Mouse (Mus musculus): ENCODE measurements around the gene Olfr976. TPM values are rescaled to one million over a fixed set of nuclear protein-coding genes. Genes with fewer than 3 reads are reported as not detected.
"Not testable (repeated sequence)": the region's sequence is repeated elsewhere in the genome, so short reads cannot be mapped to it uniquely, and the experiment has no call there.

Gene Olfr976
- not detected in 2 replicates for polyA plus RNA-seq (2014; fragmentation: Nextera tagmentation; extraction: Ambion mirVana)

DNA sequence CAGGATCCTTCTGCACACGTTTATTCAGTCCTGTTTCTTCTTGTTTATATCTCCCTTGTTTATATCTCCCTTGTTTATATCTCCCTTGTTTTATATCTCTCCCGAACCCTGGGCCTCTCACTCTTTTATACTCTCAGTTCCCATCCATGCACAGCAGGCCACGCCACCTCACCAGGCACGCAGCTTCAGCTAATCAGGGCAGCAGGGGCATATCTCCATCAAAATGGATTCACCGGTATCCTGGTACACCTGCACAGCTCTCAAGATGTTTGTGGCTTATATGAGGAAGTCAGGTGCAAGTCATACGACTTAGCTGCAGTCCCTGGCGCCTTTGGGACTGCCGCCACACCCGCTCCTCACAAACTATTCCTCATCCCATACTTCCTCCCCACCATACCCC is at the start of gene Olfr976:
Gene Olfr976 (minus strand): TSS at position 101 of the 400 bp plus-strand sequence.
- DNase-seq (ENCODE audit: low spot score); H3K4me1 ChIP-seq (ENCODE audit: control insufficient read depth, insufficient read depth, low read length); H3K27ac ChIP-seq (replicated peaks; ENCODE audit: low read depth, low read length); H3K4me2 ChIP-seq (ENCODE audit: low read depth, severe bottlenecking); H3K4me3 ChIP-seq (ENCODE audit: low read depth, low read length); H3K36me3 ChIP-seq (ENCODE audit: control insufficient read depth, insufficient read depth, low read length); H3K27me3 ChIP-seq (ENCODE audit: control insufficient read depth, insufficient read depth, low read length); ATAC-seq (ENCODE audit: insufficient number of reproducible peaks, low FRiP score, low TSS enrichment, low read depth); H3K9ac ChIP-seq (ENCODE audit: low read length); H3K9me3 ChIP-seq (ENCODE audit: control insufficient read depth, low read length): not testable (repeated sequence)
- WGBS: 85% methylated on average over 6 of the region's 9 CpGs

DNA sequence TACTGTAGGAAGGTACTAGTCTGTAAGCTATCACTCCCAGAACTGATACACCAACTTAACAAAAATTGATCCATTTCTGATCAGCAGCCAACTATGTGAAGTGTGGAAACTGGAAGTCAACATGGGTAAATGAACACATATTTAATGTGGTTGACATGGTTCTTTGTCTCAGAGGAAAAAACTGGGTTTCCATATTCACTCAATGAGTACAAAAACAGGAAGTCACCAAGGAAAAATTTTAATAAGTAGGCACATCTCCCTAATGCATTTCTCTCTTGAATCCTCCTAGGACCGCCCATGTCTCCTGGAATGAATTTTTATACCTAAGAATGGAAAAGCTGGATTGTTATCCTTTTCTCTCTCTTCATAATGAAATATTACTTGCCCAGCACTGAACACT is 48.5 kb upstream of the Olfr976 start, which contains the start of gene Olfr980:
Gene Olfr980 (minus strand): TSS at position 101 of the 400 bp plus-strand sequence.
- no peaks in the 10 kb centered on the region for H3K27me3 ChIP-seq (ENCODE audit: control insufficient read depth, insufficient read depth, low read length)
- H3K9ac ChIP-seq (ENCODE audit: low read length): no peak within 1 kb of the TSS
- no peak within 1 kb of the TSS for H3K4me2 ChIP-seq (ENCODE audit: low read depth, severe bottlenecking)
- no peak within 1 kb of the TSS for H3K4me3 ChIP-seq (ENCODE audit: low read depth, low read length)
- 85% methylated on average over 1 of the region's 1 CpGs for WGBS
- H3K4me1 ChIP-seq (ENCODE audit: control insufficient read depth, insufficient read depth, low read length): no peaks in the 10 kb centered on the region
- DNase-seq (ENCODE audit: low spot score) (no peak), ATAC-seq (ENCODE audit: insufficient number of reproducible peaks, low FRiP score, low TSS enrichment, low read depth) (no peak)
- no peak within 1 kb of the TSS for H3K27ac ChIP-seq (replicated peaks; ENCODE audit: low read depth, low read length)
- no peaks in the 10 kb centered on the region for H3K36me3 ChIP-seq (ENCODE audit: control insufficient read depth, insufficient read depth, low read length)
- H3K9me3 ChIP-seq (ENCODE audit: control insufficient read depth, low read length): no peaks in the 10 kb centered on the region

GRCm38 (mm10) chr9:40003365-40003764 is 42.4 kb upstream of the Olfr976 start, which contains the start of gene Olfr979:
Gene Olfr979, minus strand, starts transcription at chr9:40003465.
- 97% methylated on average over 1 of the region's 1 CpGs for WGBS
- Histone ChIP-seq H3K27ac (replicated peaks; ENCODE audit: low read depth, low read length) (no peak within 1 kb of the TSS), H3K4me3 (ENCODE audit: low read depth, low read length) (no peak within 1 kb of the TSS), H3K36me3 (ENCODE audit: control insufficient read depth, insufficient read depth, low read length) (no peaks in the 10 kb centered on the region), H3K9ac (ENCODE audit: low read length) (no peak within 1 kb of the TSS), H3K4me2 (ENCODE audit: low read depth, severe bottlenecking) (no peak within 1 kb of the TSS), H3K4me1 (ENCODE audit: control insufficient read depth, insufficient read depth, low read length) (no peaks in the 10 kb centered on the region), H3K9me3 (ENCODE audit: control insufficient read depth, low read length) (no peaks in the 10 kb centered on the region), H3K27me3 (ENCODE audit: control insufficient read depth, insufficient read depth, low read length) (no peaks in the 10 kb centered on the region)
- DNase-seq (ENCODE audit: low spot score) (no peak), ATAC-seq (ENCODE audit: insufficient number of reproducible peaks, low FRiP score, low TSS enrichment, low read depth) (no peak)

- no peaks in the 10 kb centered on the region for H3K36me3 ChIP-seq (ENCODE audit: control insufficient read depth, insufficient read depth, low read length)
- 92% methylated on average over 2 of the region's 2 CpGs for WGBS
- H3K27ac ChIP-seq (replicated peaks; ENCODE audit: low read depth, low read length): no peak within 1 kb of the TSS
- DNase-seq (ENCODE audit: low spot score) (no peak), ATAC-seq (ENCODE audit: insufficient number of reproducible peaks, low FRiP score, low TSS enrichment, low read depth) (no peak)
- H3K4me2 ChIP-seq (ENCODE audit: low read depth, severe bottlenecking): no peak within 1 kb of the TSS
- H3K9me3 ChIP-seq (ENCODE audit: control insufficient read depth, low read length): no peaks in the 10 kb centered on the region
- H3K4me1 ChIP-seq (ENCODE audit: control insufficient read depth, insufficient read depth, low read length): no peaks in the 10 kb centered on the region
- H3K4me3 ChIP-seq (ENCODE audit: low read depth, low read length): no peak within 1 kb of the TSS
- H3K27me3 ChIP-seq (ENCODE audit: control insufficient read depth, insufficient read depth, low read length): no peaks in the 10 kb centered on the region
- no peak within 1 kb of the TSS for H3K9ac ChIP-seq (ENCODE audit: low read length)
Measured at GRCm38 (mm10) chr9:39991813-39992212, 30.9 kb upstream of the Olfr976 start, which contains the start of gene Olfr978. Gene Olfr978, plus strand, starts transcription at chr9:39992113.

DNA sequence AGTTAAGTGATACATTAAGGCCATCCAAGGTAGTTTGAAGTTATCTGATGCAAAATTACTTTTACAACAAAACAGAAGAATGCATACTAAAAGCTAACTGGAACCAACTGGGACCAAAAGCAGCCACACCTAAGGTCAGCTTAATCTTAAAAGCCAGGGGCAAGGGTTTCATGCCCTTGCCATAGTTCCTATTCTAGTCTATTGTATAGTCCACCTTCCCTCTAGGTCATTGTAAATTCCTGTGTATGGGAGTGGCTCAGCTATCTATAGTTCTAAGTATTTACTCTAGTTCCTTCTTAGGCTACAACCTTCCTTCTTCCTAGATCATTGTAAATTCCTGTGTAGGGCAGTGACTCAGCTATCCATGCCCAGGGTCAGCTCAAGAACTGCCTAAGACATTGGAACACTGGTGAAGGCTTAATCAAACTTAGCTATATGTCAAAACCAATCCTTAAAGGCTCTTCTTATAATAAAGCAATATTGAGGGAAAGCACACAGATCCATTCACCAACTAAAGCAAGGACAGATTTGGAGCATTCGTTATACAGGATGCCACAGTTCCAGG is 15.7 kb upstream of the Olfr976 start:
- H3K9me3 ChIP-seq (ENCODE audit: control insufficient read depth, low read length); H3K9ac ChIP-seq (ENCODE audit: low read length); H3K27ac ChIP-seq (replicated peaks; ENCODE audit: low read depth, low read length); H3K4me2 ChIP-seq (ENCODE audit: low read depth, severe bottlenecking); H3K36me3 ChIP-seq (ENCODE audit: control insufficient read depth, insufficient read depth, low read length); ATAC-seq (ENCODE audit: insufficient number of reproducible peaks, low FRiP score, low TSS enrichment, low read depth); DNase-seq (ENCODE audit: low spot score); H3K4me3 ChIP-seq (ENCODE audit: low read depth, low read length); H3K27me3 ChIP-seq (ENCODE audit: control insufficient read depth, insufficient read depth, low read length); H3K4me1 ChIP-seq (ENCODE audit: control insufficient read depth, insufficient read depth, low read length): not testable (repeated sequence)
- WGBS: 95% methylated on average over 1 of the region's 1 CpGs

DNA sequence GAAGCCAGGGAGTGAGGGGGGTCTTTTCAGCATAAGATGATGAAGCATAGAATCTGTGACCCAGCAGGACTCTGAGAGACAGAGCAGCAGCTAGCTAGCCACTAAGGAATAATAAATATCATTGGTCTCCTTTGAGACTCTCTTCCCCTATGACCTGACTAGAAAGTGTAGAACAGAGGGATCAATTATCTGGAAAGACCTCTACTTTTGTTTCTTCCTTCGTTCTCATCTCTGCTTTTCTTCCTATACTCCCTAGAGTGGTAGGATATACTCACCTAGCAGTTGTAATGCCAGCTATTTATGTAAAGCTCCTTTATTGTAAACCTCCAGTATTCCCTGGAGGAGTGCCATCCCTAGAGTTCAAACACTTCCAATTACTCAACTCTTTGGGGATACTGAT is 9.0 kb downstream of the Olfr976 start, which contains the start of gene Olfr975:
Gene Olfr975 (minus strand): TSS at position 101 of the 400 bp plus-strand sequence.
- Histone ChIP-seq H3K9ac (ENCODE audit: low read length) (no peak within 1 kb of the TSS), H3K4me3 (ENCODE audit: low read depth, low read length) (no peak within 1 kb of the TSS), H3K27me3 (ENCODE audit: control insufficient read depth, insufficient read depth, low read length) (no peaks in the 10 kb centered on the region), H3K4me1 (ENCODE audit: control insufficient read depth, insufficient read depth, low read length) (no peaks in the 10 kb centered on the region), H3K9me3 (ENCODE audit: control insufficient read depth, low read length) (no peaks in the 10 kb centered on the region), H3K36me3 (ENCODE audit: control insufficient read depth, insufficient read depth, low read length) (no peaks in the 10 kb centered on the region), H3K4me2 (ENCODE audit: low read depth, severe bottlenecking) (no peak within 1 kb of the TSS), H3K27ac (replicated peaks; ENCODE audit: low read depth, low read length) (no peak within 1 kb of the TSS)
- no peak for DNase-seq (ENCODE audit: low spot score)
- no peak for ATAC-seq (ENCODE audit: insufficient number of reproducible peaks, low FRiP score, low TSS enrichment, low read depth)
- WGBS: 65% methylated on average over 1 of the region's 1 CpGs

DNA sequence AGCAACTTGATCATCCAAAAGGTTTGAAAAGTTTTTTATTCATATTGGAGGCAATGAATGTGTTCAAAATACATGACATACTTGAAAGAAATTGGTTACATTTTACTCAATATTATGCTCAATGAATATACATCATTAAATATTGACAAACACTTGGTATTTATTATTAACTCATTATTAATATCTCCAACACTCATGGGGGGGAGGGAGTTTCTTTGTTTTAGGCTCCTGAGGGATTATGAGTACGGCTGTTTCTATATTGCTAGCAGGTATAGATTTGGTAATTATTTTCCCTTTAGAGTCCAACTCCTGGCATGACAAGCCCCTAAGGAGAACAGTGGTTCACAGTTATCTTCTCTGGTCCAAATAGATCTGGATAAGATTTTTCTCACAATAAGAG is 23.7 kb downstream of the Olfr976 start, which contains the start of gene Olfr974:
Gene Olfr974 (plus strand): TSS at position 301 of the 400 bp plus-strand sequence.
- Histone ChIP-seq H3K36me3 (ENCODE audit: control insufficient read depth, insufficient read depth, low read length) (no peaks in the 10 kb centered on the region), H3K4me3 (ENCODE audit: low read depth, low read length) (no peak within 1 kb of the TSS), H3K27ac (replicated peaks; ENCODE audit: low read depth, low read length) (no peak within 1 kb of the TSS), H3K27me3 (ENCODE audit: control insufficient read depth, insufficient read depth, low read length) (no peaks in the 10 kb centered on the region), H3K4me2 (ENCODE audit: low read depth, severe bottlenecking) (no peak within 1 kb of the TSS), H3K9ac (ENCODE audit: low read length) (no peak within 1 kb of the TSS), H3K4me1 (ENCODE audit: control insufficient read depth, insufficient read depth, low read length) (no peaks in the 10 kb centered on the region), H3K9me3 (ENCODE audit: control insufficient read depth, low read length) (no peaks in the 10 kb centered on the region)
- 90% methylated on average over 1 of the region's 1 CpGs for WGBS
- ATAC-seq (ENCODE audit: insufficient number of reproducible peaks, low FRiP score, low TSS enrichment, low read depth) (no peak), DNase-seq (ENCODE audit: low spot score) (no peak)

GRCm38 (mm10) chr9:39928837-39929236 is 32.1 kb downstream of the Olfr976 start:
- H3K9ac ChIP-seq (ENCODE audit: low read length); H3K9me3 ChIP-seq (ENCODE audit: control insufficient read depth, low read length); H3K27me3 ChIP-seq (ENCODE audit: control insufficient read depth, insufficient read depth, low read length); H3K4me3 ChIP-seq (ENCODE audit: low read depth, low read length); DNase-seq (ENCODE audit: low spot score); H3K4me2 ChIP-seq (ENCODE audit: low read depth, severe bottlenecking); H3K36me3 ChIP-seq (ENCODE audit: control insufficient read depth, insufficient read depth, low read length); H3K27ac ChIP-seq (replicated peaks; ENCODE audit: low read depth, low read length); ATAC-seq (ENCODE audit: insufficient number of reproducible peaks, low FRiP score, low TSS enrichment, low read depth); H3K4me1 ChIP-seq (ENCODE audit: control insufficient read depth, insufficient read depth, low read length): not testable (repeated sequence)
- WGBS: 68% methylated on average over 1 of the region's 1 CpGs
